Mouse (Mus musculus) heart, postnatal 36 days (tissue): ENCODE data around the gene Psg20. TPM values are rescaled to one million over a fixed set of nuclear protein-coding genes. Genes with fewer than 3 reads are reported as not detected.
"Not testable (repeated sequence)": the region's sequence is repeated elsewhere in the genome, so short reads cannot be mapped to it uniquely, and the experiment has no call there.

Experiments
- DNase-seq, 2 experiments: peaks; one replicate each; pipeline ENCODE4 v3.0.0; 2021 to 2022
- intact Hi-C: fragments of 180-260 bp; cut with DNase I; formaldehyde crosslinking; loops from one replicate; pipeline ENCODE4 v1.15.1; 2025
- total RNA-seq, 2 experiments: library from RNA; stranded (reverse); gene quantifications; 2 replicates each; pipeline ENCODE4 v1.2.3; 2021

The Psg20 gene
- total RNA-seq = not detected

GRCm38 (mm10) chr7:18686085-18686484, at the start of gene Psg20:
TSS of gene Psg20 (minus strand) at chr7:18686185.
- no peak for DNase-seq
- intact Hi-C loops = loop anchor here (10.0 kb wide), 1 partner anchor 1611 kb away; the partner anchor contains the start of gene Psg16

DNA sequence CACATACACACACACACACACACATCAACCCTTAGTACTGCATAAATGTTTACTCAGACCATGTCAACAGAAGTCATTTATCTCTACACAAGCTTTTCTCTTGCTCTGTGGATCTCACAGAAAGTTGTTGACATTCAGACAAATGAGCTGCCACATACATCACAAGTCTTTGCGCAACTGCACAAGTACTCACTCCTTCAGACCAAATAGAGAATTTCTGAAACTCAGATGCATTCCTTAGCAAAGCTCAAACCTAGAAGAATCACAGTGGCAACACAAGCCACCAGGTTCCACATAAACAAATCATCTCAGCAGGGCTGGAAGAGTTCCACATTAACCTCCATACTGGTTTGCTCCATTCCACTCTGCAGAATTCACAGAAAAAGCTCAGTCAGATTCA, 48.5 kb upstream of the Psg20 start:
- no peak for DNase-seq

DNA sequence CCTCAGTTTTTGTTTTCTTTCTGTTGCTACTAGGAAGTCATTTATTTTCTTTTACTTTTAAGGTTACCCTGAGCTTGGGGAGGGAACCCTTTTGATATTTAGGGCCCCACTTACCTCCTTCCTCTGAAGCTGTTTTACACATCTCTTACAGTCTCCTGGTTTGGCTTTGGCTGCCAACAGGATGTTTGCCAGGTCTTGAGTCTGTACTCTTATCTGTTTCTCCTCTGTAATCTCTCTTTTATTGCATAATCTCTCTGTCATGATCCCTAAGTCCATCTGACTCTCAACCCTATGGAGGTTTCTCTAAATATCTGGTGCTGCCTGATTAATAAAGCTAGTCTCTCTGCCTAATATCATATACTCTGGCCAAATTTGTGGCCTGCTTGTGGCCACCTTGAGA, 47.1 kb upstream of the Psg20 start:
- DNase-seq = no peak
- intact Hi-C loops = no loop called here

More for the DNA sequence above, 48.5 kb upstream of the Psg20 start:
- intact Hi-C loops = no loop called here

- DNase-seq = no peak
- intact Hi-C loops = no loop called here
These were observed 42.4 kb upstream of the Psg20 start for GRCm38 (mm10) chr7:18728391-18728790.

DNA sequence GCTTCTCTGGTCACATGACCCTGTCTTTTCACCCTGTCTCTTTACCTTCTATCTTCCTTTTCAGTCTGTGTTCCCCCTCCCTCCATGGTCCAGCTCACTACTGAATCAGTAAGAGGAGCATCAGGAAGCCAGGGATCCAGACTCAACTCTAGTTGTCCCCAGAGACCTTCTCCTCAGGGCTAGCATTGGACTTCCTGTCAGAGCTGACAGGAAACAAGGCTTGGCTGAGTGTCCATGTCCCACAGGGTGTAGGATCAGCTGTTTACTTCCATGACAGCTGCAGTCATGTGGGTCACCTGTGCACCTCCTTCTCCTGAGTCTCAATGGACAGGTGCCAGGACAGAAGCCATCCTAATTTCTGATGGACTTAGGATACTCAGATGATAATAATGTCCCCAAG, 39.9 kb upstream of the Psg20 start:
- intact Hi-C loops = loop anchor here (2.0 kb wide), 1 partner anchor 65 kb away; no protein-coding TSS in a partner anchor
- not testable (repeated sequence) for DNase-seq

GRCm38 (mm10) chr7:18724001-18724400, 38.0 kb upstream of the Psg20 start:
- intact Hi-C loops = loop anchor here (2.0 kb wide), 1 partner anchor 67 kb away; no protein-coding TSS in a partner anchor
- DNase-seq = no peak

DNA sequence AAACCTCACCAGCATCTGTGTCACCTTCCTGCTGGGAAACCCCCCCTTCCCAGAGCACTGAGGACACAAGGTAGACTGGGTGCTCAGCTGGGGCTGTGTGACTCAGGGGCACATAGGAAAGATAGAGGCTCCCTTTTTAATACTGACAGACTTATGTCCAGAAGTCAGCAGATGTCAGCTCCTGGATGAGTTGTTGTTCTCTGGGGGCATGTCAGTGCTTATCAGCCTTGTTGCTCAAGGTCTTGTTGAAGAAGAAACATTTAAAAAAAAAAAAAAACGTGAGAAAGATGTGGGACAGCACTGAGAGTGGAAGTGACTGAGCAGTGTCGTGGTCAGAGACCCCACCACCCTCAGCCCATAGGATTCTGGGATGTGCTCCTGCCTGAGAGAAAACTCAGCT, 31.8 kb upstream of the Psg20 start, which contains the start of gene Psg22:
TSS of gene Psg22 (plus strand) at position 301 of the 400 bp plus-strand sequence.
- DNase-seq = no peak
- intact Hi-C loops = no loop called here

GRCm38 (mm10) chr7:18715546-18715945, 29.6 kb upstream of the Psg20 start:
- no peak for DNase-seq

GRCm38 (mm10) chr7:18710846-18711245, 24.9 kb upstream of the Psg20 start:
- intact Hi-C loops = loop anchor here (2.0 to 5.0 kb wide), 2 partner anchors 72 to 161 kb away; partner anchors contain the start of gene Pglyrp1
- DNase-seq = no peak

More at GRCm38 (mm10) chr7:18715546-18715945, 29.6 kb upstream of the Psg20 start:
- intact Hi-C loops = no loop called here

DNA sequence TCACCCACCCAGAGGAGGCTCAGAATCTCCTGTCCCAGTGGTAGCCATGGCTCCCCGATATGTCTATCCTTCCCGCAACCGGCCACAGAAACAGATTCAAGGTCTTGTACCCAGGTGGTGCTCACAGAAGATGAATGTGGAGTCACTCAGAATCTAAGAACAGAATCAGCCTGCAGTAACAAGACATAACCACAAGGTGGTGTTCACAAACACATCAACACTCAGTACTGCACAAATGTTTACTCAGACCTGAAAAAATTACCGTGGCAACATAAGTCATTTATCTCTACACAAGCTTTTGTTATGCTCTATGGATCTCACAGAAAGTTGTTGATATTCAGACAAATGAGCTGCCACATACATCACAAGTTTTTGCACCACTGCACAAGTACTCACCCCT, 24.3 kb upstream of the Psg20 start:
- intact Hi-C loops = loop anchor here (2.0 to 5.0 kb wide), 2 partner anchors 72 to 162 kb away; partner anchors contain the start of gene Pglyrp1
- DNase-seq = not testable (repeated sequence)

DNA sequence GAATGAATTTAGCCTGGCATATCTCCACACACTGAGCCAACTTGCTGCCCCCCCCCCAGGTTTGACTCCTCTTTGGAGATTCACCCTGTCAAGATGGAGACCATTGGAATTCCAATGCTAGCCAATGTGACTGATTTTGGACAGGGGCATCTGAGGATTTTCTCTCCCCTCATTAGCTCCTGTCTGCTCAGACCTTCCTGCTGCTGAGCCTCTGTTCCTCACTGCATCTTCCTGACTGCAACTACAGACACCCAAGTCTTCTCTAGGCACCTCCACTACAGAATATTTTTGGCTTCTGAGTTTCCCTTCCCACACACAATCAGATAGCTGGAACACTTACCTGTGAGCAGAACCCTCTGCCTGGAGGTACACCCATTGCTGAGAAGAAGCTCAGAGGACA, 399 bp downstream of the Psg20 start:
- intact Hi-C loops = loop anchor here (10.0 kb wide), 1 partner anchor 1611 kb away; the partner anchor contains the start of gene Psg16
- no peak for DNase-seq

GRCm38 (mm10) chr7:18679772-18680171, 6.2 kb downstream of the Psg20 start:
- DNase-seq = peak; percentile 8 to 10
- intact Hi-C loops = loop anchor here (10.0 kb wide), 1 partner anchor 1605 kb away; the partner anchor contains the start of gene Psg16

GRCm38 (mm10) chr7:18656625-18657024, 29.4 kb downstream of the Psg20 start, which contains the start of gene Psg21:
TSS of gene Psg21 (minus strand) at chr7:18656725.
- not testable (repeated sequence) for DNase-seq
- intact Hi-C loops = loop anchor here (2.0 kb wide), 1 partner anchor 40 kb away; the partner anchor contains the start of gene Psg23

DNA sequence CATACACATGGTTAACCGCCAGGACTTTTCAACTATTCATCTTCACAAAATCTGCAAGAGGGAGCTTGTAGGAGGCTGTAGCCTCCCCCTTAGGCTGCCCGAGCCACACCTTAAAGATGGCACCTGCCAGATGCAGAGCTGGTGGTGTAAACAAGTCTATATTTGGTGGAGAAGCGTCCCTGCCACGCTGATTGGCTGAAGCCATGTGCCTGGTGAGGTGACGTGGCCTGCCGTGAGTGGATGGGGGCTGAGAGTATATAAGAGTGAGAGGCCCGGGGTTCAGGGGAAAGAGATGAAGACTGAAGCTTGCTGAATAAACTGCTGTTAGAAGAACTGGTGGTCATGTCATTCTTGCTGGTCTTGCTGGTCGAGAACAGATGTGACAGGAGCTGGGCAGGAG, 59.1 kb downstream of the Psg20 start:
- intact Hi-C loops, DNase-seq: not testable (repeated sequence)

Other genes starting within 250 kb of the Psg20 start
- gene Psg26, start 202.0 kb downstream of the Psg20 start, total RNA-seq = not detected
- gene Psg25, start 153.9 kb downstream of the Psg20 start, total RNA-seq = not detected
- gene Psg27, start 118.9 kb downstream of the Psg20 start, total RNA-seq = not detected
- gene Psg23, start 69.7 kb downstream of the Psg20 start, total RNA-seq = not detected
- not detected for gene Psg21, start 29.5 kb downstream of the Psg20 start, total RNA-seq
- not detected for gene Psg22, start 31.9 kb upstream of the Psg20 start, total RNA-seq
- gene Psg19, start 112.3 kb upstream of the Psg20 start, total RNA-seq = not detected
- gene Psg17, start 135.4 kb upstream of the Psg20 start, total RNA-seq = not detected
- gene Mill2, start 153.8 kb upstream of the Psg20 start, total RNA-seq = 1 to 10 TPM; 5.8 to 6.3 TPM
- gene Pglyrp1, start 185.1 kb upstream of the Psg20 start, total RNA-seq = 1 to 10 TPM; 1.4 to 1.6 TPM
- 10 to 100 TPM in 1 of 2 experiments, 1 to 10 TPM in 1; 7.7 to 11.0 TPM for gene Ccdc61, start 224.2 kb upstream of the Psg20 start, total RNA-seq
- gene Nova2, start 239.7 kb upstream of the Psg20 start, total RNA-seq = 1 to 10 TPM; 4.8 to 7.7 TPM